Mouse (Mus musculus) intestine, embryonic 14.5 days (tissue): ENCODE measurements around the gene D6Ertd527e. TPM values are rescaled to one million over a fixed set of nuclear protein-coding genes. Genes with fewer than 3 reads are reported as not detected.

ENCODE experiments used
- ATAC-seq: fragments of 200-750 bp; cut with Nextera tagmentation; replicated peaks from 2 replicates; pipeline ENCODE4 v1.8.0; 2017; ENCODE audit warnings: low read depth, moderate number of reproducible peaks, moderate TSS enrichment, moderate library complexity; ENCODE audit not compliant: low FRiP score, low TSS enrichment
- DNase-seq: peaks from one replicate; pipeline ENCODE4 v3.0.0-alpha.2; 2018; ENCODE audit warnings: low spot score
- H3K27ac ChIP-seq: fragments of 300-500 bp; sonication (generic); 2 replicates; pipeline ENCODE4 v1.5.1; 2014; ENCODE audit warnings: low read depth, mild to moderate bottlenecking, control low read depth
- H3K27me3 ChIP-seq: fragments of 300-500 bp; sonication (generic); replicated peaks from 2 replicates; pipeline ENCODE4 v1.6.1; 2014; ENCODE audit warnings: low read length, control low read depth; ENCODE audit not compliant: control insufficient read depth, insufficient read depth
- H3K36me3 ChIP-seq: fragments of 300-500 bp; sonication (generic); 2 replicates; pipeline ENCODE4 v1.6.1; 2014; ENCODE audit warnings: low read length, control low read depth; ENCODE audit not compliant: control insufficient read depth, insufficient read depth
- H3K4me1 ChIP-seq: fragments of 300-500 bp; sonication (generic); replicated peaks from 2 replicates; pipeline ENCODE4 v1.6.1; 2014; ENCODE audit warnings: low read length, control low read depth, mixed read lengths; ENCODE audit not compliant: control insufficient read depth, insufficient read depth
- H3K4me2 ChIP-seq: fragments of 300-500 bp; sonication (generic); 2 replicates; pipeline ENCODE4 v1.6.1; 2014; ENCODE audit warnings: low read length
- H3K4me3 ChIP-seq: fragments of 300-500 bp; sonication (generic); 2 replicates; pipeline ENCODE4 v1.5.1; 2014; ENCODE audit warnings: low read depth, low read length, control low read depth, mixed read lengths
- H3K9ac ChIP-seq: fragments of 300-500 bp; sonication (generic); 2 replicates; pipeline ENCODE4 v1.6.1; 2014; ENCODE audit warnings: mild to moderate bottlenecking, low read length
- H3K9me3 ChIP-seq: fragments of 300-500 bp; sonication (generic); 2 replicates; pipeline ENCODE4 v1.6.1; 2016; ENCODE audit warnings: low read length, control low read depth; ENCODE audit not compliant: control insufficient read depth
- WGBS: fragments of 180-500 bp; shearing (Covaris S2); extraction: QIAGEN DNeasy Blood & Tissue Kit; methylation state at CpG from one replicate; pipeline ENCODE4 v1.1.7; 2014; 5-methylcytosine and 5-hydroxymethylcytosine counted together
- polyA plus RNA-seq: library from polyadenylated mRNA; unstranded; fragments of >200 nt; fragmentation: Nextera tagmentation; extraction: Ambion mirVana; gene quantifications from 2 replicates; pipeline ENCODE4 v1.2.1, GENCODE M21; 2014

The D6Ertd527e gene
- polyA plus RNA-seq, 1 experiment from 2014 or later: 0.61 TPM

DNA sequence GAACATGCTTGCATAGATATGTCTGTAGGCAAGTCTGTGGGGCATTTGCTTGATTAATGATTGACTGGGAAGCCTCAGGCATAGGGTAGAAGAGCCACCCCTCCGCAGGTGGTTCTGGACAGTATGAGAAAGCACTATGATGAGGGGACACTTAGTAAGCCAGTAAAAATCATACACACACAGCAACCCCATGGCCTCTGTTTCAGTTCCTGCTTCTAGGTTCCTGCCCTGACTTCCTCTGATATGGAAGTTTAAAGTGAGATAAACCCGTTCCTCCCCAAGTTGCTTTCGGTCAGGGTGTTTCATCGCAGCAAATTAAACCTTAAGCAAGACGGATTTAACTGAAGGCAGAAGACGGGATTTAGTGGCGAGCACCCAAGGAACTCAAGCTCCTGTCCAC is 26.1 kb downstream of the D6Ertd527e start:
- H3K4me3 ChIP-seq: no peak overlapping the region
- H3K4me1 ChIP-seq: peaks cover 9% of the 10 kb centered on the region; the same call in 1 of the 2 replicates
- no peak overlapping the region for H3K9ac ChIP-seq
- DNase-seq (no peak), ATAC-seq (no peak)
- WGBS: 97% methylated on average over 7 of the region's 7 CpGs
- no peak overlapping the region for H3K4me2 ChIP-seq
- no peaks in the 10 kb centered on the region; the same call in 1 of the 2 replicates for H3K36me3 ChIP-seq
- no peaks in the 10 kb centered on the region for H3K9me3 ChIP-seq
- H3K27me3 ChIP-seq: no peaks in the 10 kb centered on the region
- H3K27ac ChIP-seq: no peak overlapping the region

DNA sequence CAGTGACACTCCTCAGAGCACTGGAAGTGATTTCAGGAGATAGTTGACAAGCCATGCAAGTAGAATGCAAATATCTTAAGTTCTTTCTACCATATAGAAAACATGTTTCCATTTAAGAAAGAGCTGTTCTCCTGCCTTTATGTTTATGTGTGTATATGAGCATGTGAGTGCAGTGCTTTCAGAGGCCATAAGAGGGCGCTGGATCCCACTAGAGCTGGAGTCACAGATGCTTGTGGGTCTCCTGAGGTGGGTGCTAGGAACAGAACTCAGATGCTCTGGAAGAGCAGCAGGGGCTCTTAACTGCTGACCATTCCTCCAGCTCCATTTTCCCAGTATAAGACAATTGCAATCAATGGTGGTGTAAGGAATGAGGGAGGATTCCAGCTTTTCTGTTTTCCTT is 26.5 kb downstream of the D6Ertd527e start:
- H3K27me3 ChIP-seq: no peaks in the 10 kb centered on the region
- peaks cover 3% of the 10 kb centered on the region for H3K36me3 ChIP-seq
- H3K9ac ChIP-seq: no peak overlapping the region
- no peak overlapping the region for H3K4me3 ChIP-seq
- H3K27ac ChIP-seq: no peak overlapping the region
- H3K4me1 ChIP-seq: peaks cover 9% of the 10 kb centered on the region; the same call in 1 of the 2 replicates
- H3K9me3 ChIP-seq: no peaks in the 10 kb centered on the region
- ATAC-seq (no peak), DNase-seq (no peak)
- 67% methylated on average over 1 of the region's 1 CpGs for WGBS
- no peak overlapping the region for H3K4me2 ChIP-seq

DNA sequence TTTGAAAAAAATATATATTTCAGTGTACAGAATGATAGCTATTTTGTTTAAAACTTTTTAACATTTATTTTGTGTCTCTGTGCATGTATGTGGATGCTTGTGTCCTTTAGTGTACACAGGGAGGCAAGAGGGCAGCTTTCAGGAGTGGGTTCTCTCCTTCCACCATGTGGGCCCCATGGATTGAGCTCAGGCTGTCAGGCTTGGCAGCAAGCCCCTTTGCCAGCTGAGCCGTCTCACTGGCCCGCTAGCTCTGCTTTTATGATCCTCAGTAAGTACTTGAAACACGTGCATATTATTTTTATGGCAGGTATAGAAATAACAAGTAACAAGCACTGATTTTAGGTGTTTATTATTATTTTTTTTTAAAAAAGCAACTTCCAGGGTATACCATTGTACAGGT is 29.0 kb downstream of the D6Ertd527e start:
- no peak overlapping the region for H3K27ac ChIP-seq
- H3K4me1 ChIP-seq: no peaks in the 10 kb centered on the region
- H3K4me3 ChIP-seq: no peak overlapping the region
- no peak overlapping the region for H3K4me2 ChIP-seq
- H3K9ac ChIP-seq: no peak overlapping the region
- H3K36me3 ChIP-seq: peaks cover 11% of the 10 kb centered on the region
- ATAC-seq: no peak
- H3K27me3 ChIP-seq: no peaks in the 10 kb centered on the region
- H3K9me3 ChIP-seq: no peaks in the 10 kb centered on the region
- DNase-seq: no peak
- 83% methylated on average over 3 of the region's 3 CpGs for WGBS

DNA sequence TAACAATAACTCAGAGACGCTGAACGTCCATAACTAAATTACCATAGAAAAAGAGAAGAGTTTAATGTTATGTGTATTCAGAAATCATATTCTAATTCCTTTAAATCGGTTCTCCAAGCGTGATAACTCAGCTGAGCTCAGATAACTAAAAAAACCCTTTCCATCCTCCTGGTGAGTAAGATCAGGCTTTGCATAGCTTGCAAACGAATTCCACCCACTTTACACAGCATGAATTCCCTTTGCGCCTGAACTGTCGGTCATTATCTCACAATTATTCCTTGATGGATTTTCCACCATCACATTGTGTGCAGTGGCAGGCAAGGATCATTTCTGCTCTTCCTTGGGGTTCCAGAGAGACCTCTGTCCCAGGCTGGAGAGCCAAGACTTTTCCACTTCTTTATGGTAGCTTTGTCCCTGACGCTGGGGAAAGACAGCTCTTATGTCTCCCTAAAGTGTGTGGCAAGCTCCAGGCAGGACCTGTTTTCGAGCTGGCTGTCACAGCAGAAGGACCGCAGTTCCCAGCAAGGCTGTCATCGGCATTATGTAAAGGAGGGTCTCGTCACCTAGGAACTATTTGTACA is 29.5 kb downstream of the D6Ertd527e start:
- no peak overlapping the region for H3K4me2 ChIP-seq
- no peak overlapping the region for H3K9ac ChIP-seq
- peaks cover 11% of the 10 kb centered on the region for H3K36me3 ChIP-seq
- ATAC-seq: no peak
- no peaks in the 10 kb centered on the region for H3K4me1 ChIP-seq
- no peaks in the 10 kb centered on the region for H3K9me3 ChIP-seq
- H3K4me3 ChIP-seq: no peak overlapping the region
- no peak for DNase-seq
- H3K27me3 ChIP-seq: no peaks in the 10 kb centered on the region
- 77% methylated on average over 12 of the region's 12 CpGs for WGBS
- H3K27ac ChIP-seq: no peak overlapping the region

DNA sequence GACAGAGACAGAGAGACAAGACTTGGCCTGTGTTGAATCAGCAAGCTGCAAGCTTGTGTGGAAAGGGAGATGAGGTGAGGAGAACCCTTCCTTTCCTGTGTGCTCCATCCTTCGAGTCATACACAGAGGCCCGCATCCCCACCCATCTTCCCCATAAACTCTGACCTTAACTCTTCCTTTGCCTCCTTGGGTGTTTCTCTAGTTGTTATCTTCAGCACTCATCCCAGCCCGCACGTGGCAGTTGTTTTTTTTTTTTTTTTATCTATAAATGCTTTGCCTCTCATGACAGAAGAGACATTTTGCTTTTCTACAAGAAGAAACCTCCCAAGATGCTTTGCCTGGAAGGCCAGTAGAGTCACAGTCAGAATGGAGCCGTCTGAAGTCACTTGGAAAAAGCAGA is 33.9 kb downstream of the D6Ertd527e start:
- WGBS: 78% methylated on average over 5 of the region's 5 CpGs
- peaks cover 11% of the 10 kb centered on the region for H3K36me3 ChIP-seq
- no peak overlapping the region for H3K4me3 ChIP-seq
- no peaks in the 10 kb centered on the region for H3K27me3 ChIP-seq
- no peaks in the 10 kb centered on the region for H3K9me3 ChIP-seq
- DNase-seq: no peak
- H3K27ac ChIP-seq: no peak overlapping the region
- no peak overlapping the region for H3K9ac ChIP-seq
- H3K4me2 ChIP-seq: no peak overlapping the region
- no peaks in the 10 kb centered on the region for H3K4me1 ChIP-seq
- ATAC-seq: no peak

DNA sequence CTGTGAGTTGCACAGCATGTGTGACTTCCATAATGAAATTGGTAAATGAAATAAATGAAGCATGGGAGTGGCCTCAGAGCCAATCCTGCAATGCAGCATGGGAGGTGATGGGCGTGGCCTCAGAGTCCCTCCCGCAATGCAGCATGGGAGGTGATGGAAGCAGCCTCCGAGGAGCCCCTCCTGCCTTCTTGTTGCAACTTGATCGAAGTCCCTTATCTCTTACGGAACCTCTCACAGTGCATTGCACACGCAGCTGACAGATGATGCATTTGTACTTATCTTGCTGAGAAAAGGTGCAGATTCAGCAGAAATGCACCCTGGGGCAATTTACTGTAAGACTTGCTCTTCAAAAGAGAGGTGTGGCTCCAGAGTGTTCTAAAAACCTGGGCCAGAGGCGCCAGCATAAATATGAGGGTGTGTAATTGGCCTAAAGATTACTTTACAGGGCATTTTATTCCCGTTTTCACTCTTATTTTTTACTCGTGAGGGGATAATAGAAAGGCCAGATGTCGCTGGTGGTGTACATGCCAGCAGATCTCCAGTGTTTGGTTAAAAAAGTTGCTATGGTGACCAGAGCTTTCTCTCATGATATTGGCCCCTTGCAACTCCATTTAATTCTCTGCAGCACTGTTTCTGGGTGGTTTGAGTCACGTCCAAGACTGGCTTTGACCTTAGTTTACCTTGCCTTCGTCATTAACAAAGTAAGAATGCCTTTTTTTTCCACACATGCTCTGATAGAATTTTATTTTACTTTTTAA is 35.4 kb downstream of the D6Ertd527e start:
- Histone ChIP-seq H3K4me2 (no peak overlapping the region), H3K36me3 (peaks cover 11% of the 10 kb centered on the region), H3K9me3 (no peaks in the 10 kb centered on the region), H3K4me1 (no peaks in the 10 kb centered on the region), H3K4me3 (no peak overlapping the region), H3K9ac (no peak overlapping the region), H3K27me3 (no peaks in the 10 kb centered on the region), H3K27ac (no peak overlapping the region)
- no peak for ATAC-seq
- no peak for DNase-seq
- 62% methylated on average over 12 of the region's 12 CpGs for WGBS

DNA sequence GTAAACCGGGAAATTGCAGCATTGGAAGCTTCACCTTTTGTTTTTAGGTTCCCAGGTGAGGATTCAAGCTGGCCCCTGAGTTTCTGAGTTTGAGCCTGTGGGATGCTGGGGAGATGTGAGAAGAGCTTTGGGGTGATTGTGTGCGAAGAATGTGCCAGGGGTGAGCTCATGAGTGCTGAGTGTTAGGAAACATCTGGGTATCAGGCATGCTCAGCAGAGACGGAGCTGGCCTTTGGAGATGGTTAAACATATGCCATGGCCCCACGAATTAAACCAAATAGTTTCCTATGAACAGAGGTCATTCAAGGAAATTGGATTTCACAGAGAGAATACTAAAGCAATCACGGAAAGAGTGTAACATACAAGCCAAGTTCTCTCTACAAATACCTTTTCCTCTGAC is 37.7 kb downstream of the D6Ertd527e start:
- H3K27me3 ChIP-seq: no peaks in the 10 kb centered on the region
- H3K4me2 ChIP-seq: no peak overlapping the region
- 75% methylated on average over 5 of the region's 5 CpGs for WGBS
- no peak for DNase-seq
- H3K4me3 ChIP-seq: no peak overlapping the region
- H3K27ac ChIP-seq: no peak overlapping the region
- no peaks in the 10 kb centered on the region for H3K9me3 ChIP-seq
- no peak overlapping the region for H3K9ac ChIP-seq
- no peak for ATAC-seq
- H3K36me3 ChIP-seq: no peaks in the 10 kb centered on the region
- no peaks in the 10 kb centered on the region for H3K4me1 ChIP-seq

DNA sequence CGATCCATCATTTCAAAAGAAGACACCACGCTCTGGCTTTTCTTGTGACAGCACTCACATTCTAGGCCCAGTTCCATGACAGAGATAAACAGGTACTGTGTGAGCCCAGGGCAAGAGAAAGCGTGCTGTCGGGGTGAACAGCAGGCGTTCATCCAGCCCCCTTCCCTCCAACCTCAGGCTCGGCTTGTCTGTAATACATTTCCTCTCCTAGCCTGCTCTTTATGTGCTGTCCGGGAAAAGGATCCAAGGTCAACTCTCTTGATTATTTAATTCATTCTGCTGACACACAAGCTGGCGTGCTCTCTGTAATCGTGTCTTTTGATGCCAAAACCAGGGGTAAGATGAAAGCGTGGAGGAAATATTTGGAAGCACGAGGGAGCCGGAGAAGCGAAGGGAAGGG is 39.0 kb downstream of the D6Ertd527e start:
- Histone ChIP-seq H3K4me3 (no peak overlapping the region), H3K27me3 (no peaks in the 10 kb centered on the region), H3K4me2 (no peak overlapping the region), H3K36me3 (no peaks in the 10 kb centered on the region), H3K9me3 (no peaks in the 10 kb centered on the region), H3K27ac (no peak overlapping the region), H3K4me1 (no peaks in the 10 kb centered on the region), H3K9ac (no peak overlapping the region)
- DNase-seq (no peak), ATAC-seq (no peak)
- 55% methylated on average over 13 of the region's 13 CpGs for WGBS

DNA sequence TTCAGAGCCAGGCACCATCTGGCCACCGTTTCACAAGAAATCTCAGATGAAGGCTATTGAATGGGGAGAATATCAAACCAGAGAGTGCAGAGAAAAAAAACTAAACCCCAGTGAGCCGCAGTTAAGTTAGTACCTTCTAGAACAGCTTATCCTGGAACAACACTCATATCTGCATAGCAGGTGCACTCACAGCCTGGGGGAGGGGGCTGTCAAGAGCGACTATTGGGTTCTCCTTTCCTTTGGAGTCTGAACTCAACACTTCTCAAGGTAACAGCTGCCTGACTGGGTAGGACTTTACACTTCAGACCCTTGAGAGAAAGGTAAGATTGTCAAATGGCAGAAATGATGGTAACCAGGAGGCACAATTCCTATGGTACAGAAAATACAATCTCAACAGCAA is 43.4 kb downstream of the D6Ertd527e start:
- H3K9ac ChIP-seq: no peak overlapping the region
- ATAC-seq (no peak), DNase-seq (no peak)
- no peaks in the 10 kb centered on the region for H3K36me3 ChIP-seq
- no peak overlapping the region for H3K27ac ChIP-seq
- H3K27me3 ChIP-seq: no peaks in the 10 kb centered on the region
- no peaks in the 10 kb centered on the region for H3K4me1 ChIP-seq
- 85% methylated on average over 3 of the region's 3 CpGs for WGBS
- H3K4me3 ChIP-seq: no peak overlapping the region
- H3K9me3 ChIP-seq: no peaks in the 10 kb centered on the region
- no peak overlapping the region for H3K4me2 ChIP-seq
